8 mouse cellular contexts compared by ENCODE assay signal in genomic region chr17:26561290-26561640, GRCm38 (mm10). TPM values are rescaled to one million over a fixed set of nuclear protein-coding genes. Genes with fewer than 3 reads are reported as not detected.
DNase-seq lines count a peak whose midpoint lies in the region; ATAC-seq lines count a peak whose summit lies in the region.

Ergic1 (plus strand) TSS chr17:26561489.

- H3K9ac ChIP-seq in hindbrain, embryonic 11.5 days (ENCODE audit: low read depth, low read length): peak within 1 kb of the TSS; percentile 90
- H3K9ac ChIP-seq in lung, embryonic 16.5 days (ENCODE audit: low read length): peak within 1 kb of the TSS; percentile 76

- 0 out of 2 replicates have a peak, but pooled peaks cover 2% of the 10 kb centered on the region for H3K36me3 ChIP-seq in hindbrain, embryonic 11.5 days (ENCODE audit: control insufficient read depth, insufficient read depth, low read length)
- peaks cover 4% of the 10 kb centered on the region; the same call in 1 of the 2 replicates for H3K36me3 ChIP-seq in lung, embryonic 16.5 days (ENCODE audit: control insufficient read depth, insufficient read depth, low read length)

- ATAC-seq in hindbrain, embryonic 11.5 days (ENCODE audit: low FRiP score): peak; percentile 96
- peak; percentile 98 for ATAC-seq in lung, embryonic 16.5 days (ENCODE audit: low read depth)

- 1% methylated on average over 36 of the region's 36 CpGs for WGBS in hindbrain, embryonic 11.5 days
- under 1% methylated on average over 21 of the region's 36 CpGs for WGBS in lung, embryonic 16.5 days

- H3K27ac ChIP-seq in hindbrain, embryonic 11.5 days (ENCODE audit: low read depth, low read length): peak within 1 kb of the TSS; percentile 70
- peak within 1 kb of the TSS; percentile 77 for H3K27ac ChIP-seq in lung, embryonic 16.5 days (ENCODE audit: low read length)

- DNase-seq in MN1 (ENCODE audit: low spot score): peak; percentile 89
- peak; percentile 92 for DNase-seq in cerebellum, adult 9-11 months
- DNase-seq in frontal cortex, postnatal 10 days (ENCODE audit: low spot score in 2 of 2): peak; percentile 81 to 90
- peak; percentile 93 for DNase-seq in hindbrain, embryonic 11.5 days (ENCODE audit: low spot score)
- DNase-seq in layer of hippocampus, adult 9-11 months: peak; percentile 90
- DNase-seq in ovary, adult 18-20 months (ENCODE audit: low spot score): peak; percentile 86
- DNase-seq in thymus, postnatal 0 days (ENCODE audit: low spot score): peak; percentile 84

- peak within 1 kb of the TSS; percentile 71 for H3K4me3 ChIP-seq in hindbrain, embryonic 11.5 days (ENCODE audit: low read depth, low read length)
- H3K4me3 ChIP-seq in lung, embryonic 16.5 days (ENCODE audit: low read length): peak within 1 kb of the TSS; percentile 80

- H3K27me3 ChIP-seq in hindbrain, embryonic 11.5 days (ENCODE audit: control insufficient read depth, insufficient read depth, low read length): no peaks in the 10 kb centered on the region
- H3K27me3 ChIP-seq in lung, embryonic 16.5 days (ENCODE audit: control insufficient read depth, insufficient read depth, low read depth, low read length): no peaks in the 10 kb centered on the region

- peaks cover 16% of the 10 kb centered on the region for H3K4me1 ChIP-seq in hindbrain, embryonic 11.5 days (replicated peaks; ENCODE audit: control insufficient read depth, insufficient read depth, low read length)
- H3K4me1 ChIP-seq in lung, embryonic 16.5 days (replicated peaks; ENCODE audit: control insufficient read depth, insufficient read depth, low read length): peaks cover 18% of the 10 kb centered on the region

- H3K4me2 ChIP-seq in hindbrain, embryonic 11.5 days (replicated peaks; ENCODE audit: low read depth, low read length): peak within 1 kb of the TSS; percentile 95
- peak within 1 kb of the TSS; percentile 85 for H3K4me2 ChIP-seq in lung, embryonic 16.5 days (ENCODE audit: low read depth, low read length)

- H3K9me3 ChIP-seq in hindbrain, embryonic 11.5 days (ENCODE audit: control insufficient read depth, low read length): no peaks in the 10 kb centered on the region
- H3K9me3 ChIP-seq in lung, embryonic 16.5 days (ENCODE audit: control insufficient read depth, low read length): peaks cover 3% of the 10 kb centered on the region; the same call in 1 of the 2 replicates

RNA-seq across cellular contexts. Expression of gene Ergic1, which starts in this region (rescaled TPM):
- 112 and 119 TPM in 2 replicates for polyA plus RNA-seq in hindbrain, embryonic 11.5 days (2014; fragmentation: Nextera tagmentation; extraction: Ambion mirVana)
- 84.3 and 94.6 TPM in 2 replicates for polyA plus RNA-seq in lung, embryonic 16.5 days (2015; fragmentation: Nextera tagmentation; extraction: Ambion mirVana)
- 64.6 and 70.2 TPM in 2 replicates for polyA plus RNA-seq in thymus, postnatal 0 days (2015; fragmentation: Nextera tagmentation; extraction: Ambion mirVana)

Comparison
In these comparisons a context has a peak if more than half of its experiments do, and no peak if none do; other contexts are left out.
1. Peak in every context shown above with its lines: DNase-seq, ATAC-seq, H3K4me3 ChIP-seq and H3K27ac ChIP-seq.